Mouse (Mus musculus) ES-E14 (cell line): Measurements from ENCODE around the gene Rab30. TPM values are rescaled to one million over a fixed set of nuclear protein-coding genes. Genes with fewer than 3 reads are reported as not detected.

Experiments
- DNase-seq: peaks from one replicate; pipeline ENCODE4 v3.0.0-alpha.2; 2013; ENCODE audit warnings: low read depth, low spot score
- H3K27ac ChIP-seq: 2 replicates; pipeline ENCODE4 v1.5.1; 2012; ENCODE audit warnings: low read depth, mild to moderate bottlenecking, low read length, moderate library complexity, mixed read lengths; ENCODE audit not compliant: poor library complexity, insufficient read depth, severe bottlenecking
- H3K36me3 ChIP-seq: 2 replicates; pipeline ENCODE4 v1.6.1; 2012; ENCODE audit warnings: mild to moderate bottlenecking, low read length, moderate library complexity, mixed read lengths; ENCODE audit not compliant: control insufficient read depth, poor library complexity, insufficient read depth, severe bottlenecking
- H3K4me1 ChIP-seq, 2 experiments: fragments of 150-350 bp in 1 of 2; sonication (generic) in 1 of 2; 2 replicates each; pipeline ENCODE4 v1.6.1; 2012; ENCODE audit warnings: low read length in 2 of 2, mild to moderate bottlenecking in 1 of 2, mixed read lengths in 1 of 2; ENCODE audit not compliant: control insufficient read depth in 2 of 2, insufficient read depth in 2 of 2, poor library complexity in 1 of 2
- H3K4me3 ChIP-seq, 2 experiments: fragments of 150-350 bp in 1 of 2; sonication (generic) in 1 of 2; 2 replicates each; pipeline ENCODE4 v1.5.1; 2012; ENCODE audit warnings: low read length in 2 of 2, low read depth in 1 of 2, mild to moderate bottlenecking in 1 of 2, mixed read lengths in 1 of 2; ENCODE audit not compliant: insufficient read depth in 1 of 2, poor library complexity in 1 of 2, severe bottlenecking in 1 of 2
- H3K9ac ChIP-seq: 2 replicates; pipeline ENCODE4 v1.6.1; 2012; ENCODE audit warnings: low read depth, mild to moderate bottlenecking, low read length, mixed read lengths; ENCODE audit not compliant: poor library complexity, insufficient read depth, severe bottlenecking
- H3K9me3 ChIP-seq: fragments of 150-350 bp; sonication (generic); 2 replicates; pipeline ENCODE4 v1.6.1; 2012; ENCODE audit warnings: low read depth, mild to moderate bottlenecking, low read length; ENCODE audit not compliant: control insufficient read depth, insufficient read depth
- CHD2 ChIP-seq: IDR thresholded peaks from 2 replicates; pipeline ENCODE4 v1.6.1; 2014; ENCODE audit warnings: mild to moderate bottlenecking, low read depth, low read length, inconsistent platforms
- HCFC1 ChIP-seq: IDR thresholded peaks from 2 replicates; pipeline ENCODE4 v1.6.1; 2012; ENCODE audit warnings: low read length, inconsistent platforms, borderline replicate concordance; ENCODE audit not compliant: insufficient read depth
- MAFK ChIP-seq: IDR thresholded peaks from 2 replicates; pipeline ENCODE4 v1.6.1; 2014; ENCODE audit warnings: mild to moderate bottlenecking, low read depth, low read length, inconsistent platforms; ENCODE audit not compliant: insufficient read depth
- ZC3H11A ChIP-seq: IDR thresholded peaks from 2 replicates; pipeline ENCODE4 v1.6.1; 2012; ENCODE audit warnings: low read depth, mild to moderate bottlenecking, inconsistent platforms, low read length, borderline replicate concordance
- ZNF384 ChIP-seq: IDR thresholded peaks from 2 replicates; pipeline ENCODE4 v1.6.1; 2012; ENCODE audit warnings: low read depth, low read length, inconsistent platforms
- in situ Hi-C, 2 experiments: fragments of 600-800 bp; cut with MboI; formaldehyde crosslinking; loops; one replicate each; pipeline ENCODE4 v1.15.1; 2025; ENCODE audit warnings: low sequenced_read_pairs in 2 of 2, inconsistent platforms in 1 of 2; ENCODE audit not compliant: unreplicated experiment in 2 of 2
- total RNA-seq: library from RNA; depleted of rRNA; stranded (reverse); fragments of 300-350 nt; gene quantifications from 2 replicates; pipeline ENCODE4 v1.2.3, GENCODE M21; 2012

Gene Rab30
- total RNA-seq, 1 experiment, result 7.4 TPM

- no peak for TF ChIP-seq CHD2
- TF ChIP-seq MAFK, result no peak
- no peak for TF ChIP-seq ZNF384
- TF ChIP-seq HCFC1, result no peak
- no peak for TF ChIP-seq ZC3H11A
- DNase-seq, result no peak
- in situ Hi-C loops, result no loop called here
- peaks cover 0 to 2% of the 10 kb centered on the region in 2 experiments; a peak in 1 of 4 replicates for H3K4me1 ChIP-seq
- no peak overlapping the region for H3K27ac ChIP-seq
- no peaks in the 10 kb centered on the region; the same call in 1 of the 2 replicates for H3K9me3 ChIP-seq
- no peaks in the 10 kb centered on the region; the same call in 1 of the 2 replicates for H3K36me3 ChIP-seq
- no peak overlapping the region for H3K4me3 ChIP-seq
- no peak overlapping the region for H3K9ac ChIP-seq
Measured at GRCm38 (mm10) chr7:92883850-92884716, 142.7 kb downstream of the Rab30 start.

- Histone ChIP-seq H3K27ac (no peak overlapping the region), H3K9me3 (no peaks in the 10 kb centered on the region; the same call in 1 of the 2 replicates), H3K36me3 (no peaks in the 10 kb centered on the region; the same call in 1 of the 2 replicates), H3K4me3 (no peak overlapping the region), H3K9ac (no peak overlapping the region), H3K4me1 (peaks cover 0 to 2% of the 10 kb centered on the region in 2 experiments; a peak in 1 of 4 replicates)
- in situ Hi-C loops, result no loop called here
- TF ChIP-seq HCFC1 (no peak), ZC3H11A (no peak), CHD2 (no peak), ZNF384 (no peak), MAFK (no peak)
- no peak for DNase-seq
Measured at GRCm38 (mm10) chr7:92884998-92885660, 143.7 kb downstream of the Rab30 start.

- no peak overlapping the region for H3K4me3 ChIP-seq
- no peak overlapping the region for H3K27ac ChIP-seq
- DNase-seq, result no peak
- no peak overlapping the region for H3K9ac ChIP-seq
- H3K4me1 ChIP-seq, result peaks cover 0 to 2% of the 10 kb centered on the region in 2 experiments; a peak in 1 of 4 replicates
- TF ChIP-seq HCFC1 (no peak), ZNF384 (no peak), CHD2 (no peak), ZC3H11A (no peak), MAFK (no peak)
- H3K9me3 ChIP-seq, result no peaks in the 10 kb centered on the region; the same call in 1 of the 2 replicates
- in situ Hi-C loops, result no loop called here
- H3K36me3 ChIP-seq, result no peaks in the 10 kb centered on the region; the same call in 1 of the 2 replicates
Measured at GRCm38 (mm10) chr7:92886801-92887200, 145.4 kb downstream of the Rab30 start.

GRCm38 (mm10) chr7:92887230-92887629, 145.8 kb downstream of the Rab30 start:
- H3K4me3 ChIP-seq, result no peak overlapping the region
- H3K27ac ChIP-seq, result no peak overlapping the region
- TF ChIP-seq ZC3H11A (no peak), CHD2 (no peak), ZNF384 (no peak), HCFC1 (no peak), MAFK (no peak)
- peaks cover 0 to 2% of the 10 kb centered on the region in 2 experiments; a peak in 1 of 4 replicates for H3K4me1 ChIP-seq
- H3K36me3 ChIP-seq, result no peaks in the 10 kb centered on the region; the same call in 1 of the 2 replicates
- H3K9me3 ChIP-seq, result no peaks in the 10 kb centered on the region; the same call in 1 of the 2 replicates
- in situ Hi-C loops, result no loop called here
- no peak overlapping the region for H3K9ac ChIP-seq
- DNase-seq, result no peak
